Mouse (Mus musculus) G1E (cell line): ENCODE results near the gene Slc2a1.

Source experiments
- CTCF ChIP-seq: IDR thresholded peaks from 2 replicates; pipeline ENCODE4 v1.5.1; 2012; ENCODE audit warnings: low read depth, low read length, inconsistent platforms, mixed read lengths
- GATA1 ChIP-seq: IDR thresholded peaks from 2 replicates; pipeline ENCODE4 v1.6.1; 2012; ENCODE audit warnings: borderline replicate concordance, low read length, inconsistent platforms, mixed read lengths

DNA sequence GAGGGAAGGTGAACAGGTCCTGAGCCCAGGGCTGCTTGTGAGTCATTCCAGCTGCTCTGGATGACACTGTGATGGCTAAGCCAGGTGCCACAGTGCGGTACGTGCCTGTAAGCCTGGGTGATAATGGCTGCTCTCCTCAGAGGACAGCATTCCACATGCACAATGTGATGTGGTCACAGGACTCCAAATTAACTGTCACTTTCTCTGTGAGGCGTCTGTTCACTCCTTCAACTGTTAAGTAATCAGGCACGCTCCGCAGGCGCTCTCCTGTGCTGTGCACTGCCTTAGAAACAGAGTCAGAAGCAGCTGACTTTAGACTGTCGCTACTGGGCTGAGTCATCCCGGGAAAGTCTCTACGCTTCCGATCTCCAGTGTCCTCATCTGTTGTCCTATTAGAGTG, 32.7 kb downstream of the Slc2a1 start:
- no peak for TF ChIP-seq GATA1
- TF ChIP-seq CTCF, result no peak
